Mouse (Mus musculus): ENCODE results near the gene Ets2.

The Ets2 gene

DNA sequence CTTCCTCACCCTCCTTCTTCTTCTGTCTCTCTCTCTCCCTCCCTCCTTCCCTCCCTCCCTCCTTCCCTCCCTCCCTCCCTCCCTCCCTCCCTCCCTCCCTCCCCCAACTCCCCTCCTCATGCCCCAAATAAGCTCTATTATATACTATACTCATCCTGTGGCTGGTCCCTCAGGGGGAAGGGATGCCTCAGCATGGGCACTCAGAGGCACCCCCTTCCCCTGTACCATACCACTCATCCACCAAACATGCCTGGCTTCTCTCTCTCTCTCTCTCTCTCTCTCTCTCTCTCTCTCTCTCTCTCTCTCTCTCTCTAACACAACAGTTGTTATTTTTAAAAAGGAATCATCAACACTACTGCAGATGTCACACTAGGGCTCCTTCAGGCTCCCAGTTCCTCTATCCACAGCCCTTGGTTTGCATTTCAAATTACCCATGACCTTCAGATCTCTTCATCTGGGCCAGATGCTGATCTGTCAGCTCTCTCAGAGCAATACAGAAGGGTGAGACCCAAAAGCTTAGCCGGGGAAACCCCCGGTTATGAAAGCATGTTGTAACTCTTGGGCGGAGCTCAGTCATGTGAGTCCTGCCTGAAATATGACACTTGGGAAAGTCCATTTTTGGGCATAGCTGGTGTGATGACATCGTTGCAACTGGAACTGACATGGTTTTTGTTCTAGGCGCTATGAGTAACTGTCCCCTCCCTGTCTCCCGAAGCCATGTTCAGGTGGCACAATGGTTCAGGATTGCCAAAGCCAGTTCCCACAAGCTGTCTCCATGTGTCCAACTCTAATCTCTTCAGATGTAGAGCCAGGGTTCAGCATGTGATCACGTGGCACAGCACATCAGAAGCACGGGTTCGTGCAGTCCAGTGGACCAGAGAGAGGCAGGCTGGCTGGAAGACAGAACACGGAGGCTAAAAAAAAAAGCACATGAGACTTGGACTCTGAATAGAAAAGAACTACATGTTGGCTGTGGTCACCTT, 26.9 kb downstream of the Ets2 start:
- in situ Hi-C loops (cut with MseI, MboI) = no loop called here

DNA sequence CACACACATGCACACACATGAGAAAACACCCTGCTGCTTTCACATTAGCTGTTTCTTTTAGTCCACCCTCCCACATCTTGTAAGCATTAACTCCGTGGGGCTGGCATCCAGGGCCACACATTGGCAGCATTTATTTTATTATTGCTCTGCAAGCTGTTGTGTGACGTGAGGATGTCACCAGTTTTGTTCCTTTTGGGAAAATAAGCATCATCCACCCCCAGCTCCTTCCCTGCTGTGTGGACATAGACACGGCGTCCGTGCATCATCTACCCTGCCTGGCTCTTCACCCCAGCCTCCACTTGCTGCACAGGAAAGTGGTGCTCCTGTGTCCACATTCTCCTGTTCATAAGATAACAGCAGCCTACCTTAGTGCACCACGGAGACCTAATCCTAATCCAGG, 27.9 kb downstream of the Ets2 start:
- in situ Hi-C loops (cut with MseI, MboI) = no loop called here

DNA sequence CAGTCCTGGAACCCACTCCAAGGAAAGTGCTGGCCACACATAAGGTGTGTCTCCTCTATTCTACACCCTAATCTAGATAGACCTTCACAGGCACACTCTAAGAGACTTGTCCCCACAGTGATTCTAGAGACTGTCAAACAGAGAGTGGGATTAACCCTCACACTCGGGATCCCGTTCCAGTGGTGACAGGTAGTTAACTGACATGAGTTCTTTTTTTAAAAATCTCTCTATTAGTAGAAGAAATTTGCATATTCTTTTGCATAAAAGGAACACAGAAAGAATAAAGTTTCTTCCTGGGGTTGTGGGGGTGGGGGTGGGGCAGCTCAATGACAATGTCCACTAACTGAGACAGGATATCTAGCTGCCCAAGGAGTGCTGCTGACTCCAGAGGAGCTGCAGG, 32.9 kb downstream of the Ets2 start:
- in situ Hi-C loops (cut with MseI, MboI) = no loop called here

DNA sequence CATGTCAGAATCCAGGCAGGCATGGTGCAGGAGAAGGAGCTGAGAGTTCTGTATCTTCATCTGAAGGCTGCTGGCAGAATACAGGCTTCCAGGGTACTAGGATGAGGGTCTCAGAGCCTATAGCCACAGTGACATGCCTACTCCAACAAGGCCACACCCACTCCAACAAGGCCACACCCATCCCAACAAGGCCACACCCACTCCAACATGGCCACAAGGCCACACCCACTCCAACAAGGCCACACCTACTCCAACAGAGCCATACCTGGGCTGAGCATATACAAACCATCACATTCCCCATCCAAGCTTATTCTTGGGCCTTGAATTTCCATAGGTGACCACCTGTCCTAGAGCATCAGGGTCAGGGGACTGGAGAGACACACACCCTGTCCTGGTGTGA, 34.2 kb downstream of the Ets2 start:
- in situ Hi-C loops (cut with MseI, MboI) = no loop called here

DNA sequence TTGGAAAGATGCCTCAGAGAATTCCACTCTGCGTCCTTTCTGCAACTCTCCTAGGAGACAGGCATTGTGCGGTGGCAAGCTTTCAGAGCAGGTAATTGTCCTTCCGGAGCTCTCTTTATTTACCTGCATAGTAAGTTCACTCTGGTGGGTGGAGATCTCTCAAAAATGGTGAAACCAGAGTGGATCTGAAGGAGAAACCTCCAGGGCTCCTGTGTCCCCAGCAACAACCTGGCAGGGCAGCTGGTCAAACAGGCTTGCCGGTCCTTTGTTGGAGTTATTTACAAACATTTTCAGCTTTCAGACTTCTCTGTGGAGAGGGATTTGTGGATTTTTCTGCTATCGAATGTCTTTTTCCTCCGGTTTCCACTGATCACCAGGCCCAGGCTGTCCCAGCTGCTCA, 34.6 kb downstream of the Ets2 start:
- in situ Hi-C loops (cut with MseI, MboI) = no loop called here

DNA sequence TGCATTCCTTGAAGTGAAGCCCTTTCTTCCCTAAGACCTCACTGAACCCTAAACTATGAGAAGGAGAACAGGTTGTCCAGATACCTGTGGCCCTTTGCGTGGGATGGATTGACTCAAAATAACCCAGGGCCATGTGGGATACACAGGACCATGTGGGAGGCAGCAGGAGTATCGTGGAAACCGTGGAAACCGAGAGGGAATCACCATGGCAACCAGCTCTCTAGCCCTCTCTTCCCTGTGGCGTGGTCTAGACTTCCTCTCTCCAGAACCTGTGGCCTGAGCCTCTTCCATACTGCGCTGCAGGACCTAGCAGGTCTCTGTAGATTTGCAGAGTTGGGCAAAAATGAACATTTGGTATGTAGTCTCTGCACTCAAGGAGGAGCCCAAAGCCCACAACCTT, 37.6 kb downstream of the Ets2 start:
- in situ Hi-C loops (cut with MseI, MboI) = no loop called here

DNA sequence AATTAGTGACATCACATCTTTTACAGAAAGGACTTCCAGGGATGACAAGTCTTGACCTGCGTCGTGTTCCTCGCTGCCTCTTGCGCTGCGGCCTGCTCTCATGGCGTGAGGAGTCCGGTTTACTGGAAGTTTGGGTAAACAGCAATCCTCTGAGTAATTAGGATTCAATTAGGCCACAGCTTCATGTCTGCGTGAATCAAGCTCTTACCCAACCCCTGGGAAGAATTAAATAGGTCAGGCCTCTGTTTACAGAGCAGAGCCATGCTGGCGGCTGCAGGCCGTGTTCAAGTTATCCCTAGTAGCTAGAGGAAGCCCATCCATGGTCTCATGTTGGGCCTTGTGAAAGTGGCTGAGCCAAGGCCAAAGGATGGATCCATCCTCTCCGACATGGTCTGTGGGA, 39.5 kb downstream of the Ets2 start:
- in situ Hi-C loops (cut with MseI, MboI) = no loop called here

DNA sequence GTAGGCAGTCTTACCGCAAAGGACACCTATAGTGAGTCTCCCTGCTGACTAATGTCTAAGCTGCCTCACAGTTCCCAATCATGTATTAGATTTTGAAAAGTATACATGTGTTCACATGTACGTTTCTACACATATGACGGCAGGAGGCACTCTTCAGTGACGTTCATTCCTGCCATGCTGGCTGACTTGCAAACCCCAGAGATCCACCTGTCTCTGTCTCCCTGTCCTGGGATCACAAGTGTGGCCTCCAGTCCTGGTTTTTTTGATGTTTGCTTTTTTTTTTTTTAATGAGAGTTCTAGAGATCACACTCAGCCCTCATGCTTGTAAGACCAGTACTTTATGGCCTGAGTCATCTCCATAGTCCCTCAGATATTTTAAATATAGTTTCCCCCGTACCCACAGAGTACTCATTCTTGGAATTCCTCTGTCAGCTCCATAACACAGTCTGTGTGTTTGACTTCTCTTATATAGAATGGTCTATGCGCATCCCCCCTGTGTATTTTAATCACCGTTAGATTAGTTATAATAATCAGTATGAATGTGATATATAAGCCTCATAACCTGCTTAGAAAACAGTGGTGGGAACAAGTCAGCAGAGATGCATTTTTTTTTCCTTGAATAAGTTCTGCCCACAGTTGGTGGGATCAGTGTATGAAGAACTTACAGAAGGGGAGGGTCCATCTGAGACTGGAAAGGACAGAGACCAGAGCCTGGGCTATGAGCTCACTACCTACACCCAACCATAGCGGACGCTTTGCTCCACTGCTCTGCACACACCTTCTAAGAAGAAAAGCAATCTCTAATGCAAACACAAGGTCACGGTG, 40.3 kb downstream of the Ets2 start:
- in situ Hi-C loops (cut with MseI, MboI) = no loop called here

DNA sequence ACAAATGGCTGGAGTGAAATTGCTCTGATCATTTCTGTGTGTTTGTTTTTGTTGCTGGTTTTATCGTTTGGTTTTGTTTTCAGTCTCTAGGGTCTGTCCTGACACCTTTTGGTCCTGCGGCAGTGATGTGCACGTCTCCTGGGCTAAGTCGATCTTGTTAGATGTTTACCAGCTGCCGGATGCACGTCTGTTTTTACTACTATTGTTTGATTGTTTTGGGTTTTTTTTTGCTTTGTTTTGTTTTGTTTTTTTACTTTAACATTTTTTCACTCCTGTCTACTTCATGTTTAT, 40.8 kb downstream of the Ets2 start:
- in situ Hi-C loops (cut with MseI, MboI) = no loop called here

DNA sequence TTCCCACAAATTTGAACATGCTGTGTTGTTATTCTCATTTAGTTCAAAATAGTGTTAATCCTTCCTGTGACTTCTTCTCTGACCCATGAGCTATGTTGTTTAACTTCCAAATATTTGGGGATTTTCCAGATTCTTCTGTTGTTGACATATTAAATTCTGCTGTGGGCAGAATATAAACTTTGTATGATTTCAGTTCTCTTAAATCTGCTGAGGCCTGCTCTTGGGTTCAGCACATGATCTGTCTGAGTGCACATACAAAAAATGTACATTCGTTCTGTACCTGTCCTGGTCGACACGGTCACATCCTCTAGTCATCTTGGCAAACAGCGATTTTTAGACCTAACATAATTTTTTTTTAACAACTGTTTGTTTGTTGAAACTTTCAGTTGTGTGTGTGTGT, 41.2 kb downstream of the Ets2 start:
- in situ Hi-C loops (cut with MseI, MboI) = no loop called here

DNA sequence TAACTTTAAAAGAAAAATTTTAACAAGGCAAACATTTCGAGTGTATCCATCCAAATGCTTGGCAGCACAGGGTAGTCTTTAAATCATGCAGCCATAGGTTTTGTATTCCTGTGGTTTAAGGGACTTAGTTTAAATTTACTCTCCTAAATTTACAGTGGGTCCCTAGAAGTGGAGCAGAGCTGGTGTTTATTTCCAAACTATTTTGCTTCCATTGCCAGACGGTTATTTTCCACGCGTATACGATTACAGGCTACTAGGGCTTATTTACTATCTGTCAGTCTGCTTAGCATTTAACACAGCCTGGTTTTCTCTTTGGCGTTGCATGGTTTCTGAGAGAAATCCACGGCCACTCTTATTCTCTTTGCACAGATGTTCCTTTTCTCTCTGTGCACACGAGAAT, 42.9 kb downstream of the Ets2 start:
- in situ Hi-C loops (cut with MseI, MboI) = no loop called here

DNA sequence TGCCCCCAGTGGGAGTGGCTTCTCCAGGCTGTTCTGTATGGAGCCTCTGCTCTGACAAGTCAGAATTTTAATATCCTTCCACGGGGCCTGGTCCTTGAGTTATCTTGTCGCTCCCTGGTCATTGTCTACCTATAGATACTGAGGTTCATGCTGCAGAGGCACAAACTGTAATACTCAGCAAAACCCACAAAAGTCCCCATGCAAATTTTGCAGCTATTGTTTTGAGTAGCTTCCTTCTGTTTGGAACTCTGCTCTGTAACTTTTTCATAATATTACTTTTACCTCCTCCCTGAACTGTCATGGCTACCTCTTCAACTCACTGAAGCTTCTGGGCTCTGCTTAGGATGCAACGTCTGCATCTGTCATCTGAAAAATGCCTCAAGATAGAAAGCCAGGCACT, 43.8 kb downstream of the Ets2 start:
- in situ Hi-C loops (cut with MseI, MboI) = no loop called here

DNA sequence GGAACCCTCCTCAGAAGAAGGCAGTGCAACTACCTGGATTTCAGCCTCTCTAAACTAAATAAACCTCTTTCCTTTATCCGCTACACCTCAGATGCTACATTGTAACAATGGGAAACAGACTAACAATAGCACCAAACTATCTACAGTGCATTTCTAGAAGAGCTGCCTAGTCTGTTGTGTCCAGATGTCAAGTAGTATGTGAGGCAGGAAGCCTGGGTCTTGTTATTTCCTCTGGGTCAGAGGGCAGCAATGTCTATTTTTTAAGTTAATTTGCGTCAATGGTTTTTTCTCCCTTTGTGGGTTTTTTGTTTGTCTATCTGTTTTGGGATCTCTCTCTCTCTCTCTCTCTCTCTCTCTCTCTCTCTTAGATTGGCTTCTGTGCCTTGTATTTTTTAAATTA, 44.7 kb downstream of the Ets2 start:
- in situ Hi-C loops (cut with MseI, MboI) = no loop called here

DNA sequence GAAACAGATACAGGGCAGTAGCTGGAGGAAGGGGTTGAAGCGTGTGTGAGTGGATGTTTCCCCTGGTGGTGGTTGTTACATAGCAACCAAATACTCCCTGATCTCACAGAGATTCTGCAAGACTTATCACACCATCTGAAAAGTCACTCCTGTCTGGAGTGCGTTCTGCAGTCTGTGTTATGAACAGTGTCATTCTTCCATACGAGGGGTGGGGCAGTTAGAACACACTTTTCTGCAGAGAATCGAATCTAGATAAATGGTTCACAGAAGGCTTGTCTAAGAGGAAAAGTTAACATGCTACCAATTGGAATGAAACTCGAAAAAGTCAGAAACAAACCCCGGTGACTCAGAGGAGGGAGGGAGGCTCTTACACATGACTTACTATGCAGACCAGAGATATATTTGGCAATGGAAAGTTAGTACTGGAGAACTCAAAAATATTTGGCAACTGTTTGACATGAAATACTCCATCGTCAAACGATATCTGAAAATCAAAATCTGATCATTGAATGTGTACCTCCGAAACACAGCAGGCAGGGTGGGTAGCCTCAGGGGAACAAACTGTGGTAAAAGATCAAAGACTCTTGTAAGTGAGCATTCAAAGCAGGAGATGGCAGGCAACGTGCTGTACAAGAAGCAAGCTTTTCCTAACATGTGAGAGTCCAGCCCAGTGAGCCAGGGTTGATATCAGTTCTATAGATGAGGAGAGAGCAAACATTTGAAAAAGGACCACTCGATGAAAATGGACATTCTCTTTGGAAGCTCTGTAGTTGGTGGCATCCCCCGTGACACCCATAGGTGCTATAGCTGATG, 47.6 kb downstream of the Ets2 start:
- in situ Hi-C loops (cut with MseI, MboI) = no loop called here

DNA sequence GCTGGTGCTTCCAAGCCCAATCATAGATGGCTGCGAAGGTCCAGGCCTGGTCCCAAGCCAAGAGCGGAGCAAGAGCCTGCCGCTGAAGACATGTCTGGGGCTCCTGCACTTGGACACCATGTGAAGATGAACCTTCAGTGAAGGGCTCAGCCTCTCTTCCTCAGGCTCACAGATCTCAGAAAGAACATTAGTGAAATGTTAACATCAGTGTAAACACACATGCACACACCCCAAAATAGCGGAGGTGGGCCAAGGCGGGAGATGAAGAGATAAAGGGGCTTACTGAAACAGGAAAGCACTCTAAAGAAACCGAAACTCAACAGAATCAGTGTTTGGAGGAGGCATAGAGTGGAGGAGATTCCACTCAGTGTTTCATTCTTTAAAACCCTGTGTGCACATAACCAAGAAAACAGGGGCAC, 48.3 kb downstream of the Ets2 start:
- in situ Hi-C loops (cut with MseI, MboI) = no loop called here

DNA sequence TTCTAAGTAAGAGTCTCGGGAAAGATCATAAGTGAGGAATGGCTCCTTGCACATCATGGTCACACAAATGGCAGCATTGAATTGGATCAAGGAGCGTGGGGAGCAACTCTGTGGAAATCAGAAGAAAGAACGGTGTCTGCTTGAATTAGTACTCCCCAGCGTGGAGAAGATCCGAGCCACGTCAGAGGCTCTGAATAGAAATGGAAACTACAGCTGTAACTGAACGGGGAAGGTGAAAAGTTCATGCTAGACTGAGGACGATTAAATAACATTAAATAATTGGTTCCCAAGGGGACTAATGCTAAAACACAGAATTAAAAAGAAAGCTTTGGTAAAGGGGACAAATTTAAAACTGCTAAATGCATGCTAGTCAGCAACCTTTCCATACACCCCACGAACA, 50.6 kb downstream of the Ets2 start:
- in situ Hi-C loops (cut with MseI, MboI) = no loop called here

DNA sequence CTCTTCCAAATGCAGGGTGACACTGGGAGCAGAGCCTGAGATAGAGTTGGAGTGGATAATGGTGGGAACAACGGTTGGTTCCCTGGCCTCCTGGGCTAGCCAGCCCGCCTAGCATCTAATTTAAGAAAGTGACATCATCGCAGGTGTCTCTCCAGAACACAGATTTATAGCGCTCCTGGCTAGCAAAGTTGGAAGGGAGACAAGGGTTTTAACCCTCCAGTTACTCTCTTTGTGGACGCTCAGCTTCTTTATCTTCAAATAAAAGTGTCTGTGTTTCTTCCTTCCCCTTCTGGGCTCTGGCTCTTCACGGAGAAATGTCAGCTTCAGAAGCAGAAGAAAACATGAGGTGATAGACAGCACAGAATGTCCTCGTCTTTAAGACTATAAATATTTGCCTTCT, 51.4 kb downstream of the Ets2 start:
- in situ Hi-C loops (cut with MseI, MboI) = no loop called here

DNA sequence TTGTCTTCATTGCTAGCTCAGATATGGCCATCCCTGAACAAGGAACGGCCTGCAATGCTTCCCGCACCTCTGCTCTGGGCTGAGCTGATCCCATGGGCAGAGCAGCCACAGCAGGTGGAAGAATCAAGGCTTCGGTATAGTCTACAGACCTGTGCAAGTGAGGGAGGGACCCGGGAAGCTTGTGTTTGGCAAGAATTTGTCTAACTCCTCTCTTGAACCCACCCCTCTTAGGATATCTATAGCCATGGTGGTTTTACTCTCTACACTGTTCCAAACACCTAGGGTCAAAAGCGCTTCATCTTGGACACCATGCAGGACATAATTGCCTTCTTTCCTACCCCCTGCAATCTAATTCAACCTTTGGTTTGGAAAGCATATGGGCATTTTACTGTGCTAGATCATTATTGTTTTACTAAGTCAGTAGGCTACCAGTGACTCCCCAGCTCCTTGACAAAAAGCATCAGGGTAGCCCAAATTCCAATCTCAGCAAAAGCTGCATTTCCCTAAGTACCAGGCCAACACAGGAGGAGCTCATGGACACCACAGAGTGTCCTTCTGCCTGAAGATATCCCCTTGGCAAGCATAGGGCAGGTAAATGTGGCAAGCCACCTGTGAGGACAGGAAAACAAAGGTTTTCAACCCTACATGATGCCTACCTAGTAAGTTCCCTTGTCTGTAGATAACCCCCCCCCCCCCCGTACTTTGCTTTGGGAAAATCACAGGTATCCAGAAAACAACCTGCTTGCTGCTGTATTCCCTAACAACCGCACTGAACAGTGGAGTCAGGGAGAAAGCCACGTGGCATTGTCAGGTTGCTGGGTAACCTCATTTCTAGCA, 57.5 kb downstream of the Ets2 start:
- in situ Hi-C loops (cut with MseI, MboI) = no loop called here

DNA sequence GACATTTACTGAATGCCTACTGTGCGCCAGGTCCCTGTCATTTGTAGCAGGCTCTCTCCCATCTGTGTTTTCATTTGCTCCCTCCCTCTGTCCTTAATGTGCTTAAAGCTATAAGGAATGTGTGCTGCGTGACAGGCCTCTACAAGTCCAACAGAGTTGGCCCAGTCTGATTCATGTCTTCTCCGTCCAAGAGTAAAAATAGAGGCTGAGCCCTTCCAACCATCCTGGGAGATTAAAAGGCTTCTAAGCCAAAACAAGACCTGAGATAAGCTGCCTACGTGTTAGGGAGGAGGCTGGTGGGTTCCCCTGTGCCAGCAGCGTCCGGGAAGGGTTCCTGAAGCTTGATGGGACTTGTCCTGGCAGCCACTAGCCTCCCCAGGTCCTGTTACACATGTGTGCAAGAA, 58.1 kb downstream of the Ets2 start:
- in situ Hi-C loops (cut with MseI, MboI) = no loop called here

DNA sequence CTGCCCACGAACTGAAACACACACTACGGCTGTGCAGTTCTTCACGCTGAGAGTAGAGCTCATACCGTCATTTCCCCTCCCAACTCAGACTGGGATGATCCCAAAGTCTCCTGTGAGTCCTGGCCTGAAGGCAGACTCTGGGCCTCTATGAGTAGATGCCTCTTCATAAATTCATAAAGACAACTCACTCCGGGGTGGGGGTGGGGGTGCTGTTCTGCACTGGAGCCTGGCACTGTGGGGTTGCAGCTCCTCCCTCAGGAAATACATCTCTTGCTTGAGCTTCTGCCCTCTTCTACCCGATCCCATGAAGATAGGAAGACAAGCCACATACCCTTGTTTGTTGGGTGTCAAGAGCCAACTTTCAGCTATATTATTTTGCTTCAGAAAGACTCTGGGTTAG, 59.9 kb downstream of the Ets2 start:
- in situ Hi-C loops (cut with MseI, MboI) = no loop called here

DNA sequence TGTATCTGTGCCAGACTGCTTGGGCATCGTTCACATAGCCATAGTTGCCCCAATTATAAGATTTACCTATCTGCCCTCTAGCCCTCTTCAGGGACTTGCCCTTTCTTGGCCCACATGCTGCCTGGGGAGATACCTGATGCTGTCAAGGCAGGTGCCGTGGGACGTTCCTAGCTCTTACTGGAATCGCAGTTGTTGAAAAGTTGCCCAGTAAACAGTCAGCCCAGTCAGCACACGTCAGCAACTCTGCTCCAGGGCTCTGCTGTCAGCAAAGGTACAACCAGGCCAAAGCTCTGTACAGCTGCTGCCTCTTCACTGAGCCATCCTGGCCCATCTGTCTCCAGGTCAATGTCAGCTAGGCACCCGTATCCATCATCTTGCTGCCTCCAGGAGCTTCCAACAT, 61.3 kb downstream of the Ets2 start:
- in situ Hi-C loops (cut with MseI, MboI) = no loop called here

Measured in mouse trophoblast stem cell (cell line).